Mouse (Mus musculus): ENCODE measurements at regions not wholly inside any gene's neighbourhood (a gene's known extent, or its start where the extent isn't known, plus 50 kb on each side); places are given as distances from the start of the nearest gene placed in this dataset.

DNA sequence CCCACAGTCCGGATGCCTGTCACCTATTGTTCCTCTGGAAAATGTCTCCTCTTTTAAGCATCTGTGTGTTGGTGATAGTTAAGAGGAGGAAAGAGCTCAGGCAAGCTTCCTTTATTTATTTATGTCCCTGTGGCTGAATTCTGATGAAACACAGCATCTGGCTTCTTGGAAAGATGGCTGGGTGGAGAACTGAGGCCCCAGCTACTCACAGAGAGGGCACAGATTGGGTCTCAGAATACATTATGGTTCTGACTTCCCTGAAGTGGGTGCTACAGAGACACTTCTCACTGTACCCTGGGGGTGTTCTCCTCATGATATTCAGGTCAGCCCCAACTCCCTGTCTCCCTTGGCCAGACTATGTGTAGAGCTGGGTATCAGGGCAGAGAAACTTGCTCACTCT is 408.3 kb downstream of the Rps24 start:
- Histone ChIP-seq H3K27ac (ENCODE audit: insufficient read depth, low read depth, low read length, poor library complexity, severe bottlenecking) (no peak overlapping the region), H3K9ac (ENCODE audit: insufficient read depth, low read depth, low read length, poor library complexity, severe bottlenecking) (no peak overlapping the region), H3K36me3 (ENCODE audit: control insufficient read depth, insufficient read depth, low read length, poor library complexity, severe bottlenecking) (no peaks in the 10 kb centered on the region), H3K9me3 (ENCODE audit: control insufficient read depth, insufficient read depth, low read depth, low read length) (no peaks in the 10 kb centered on the region), H3K4me1 (ENCODE audit: control insufficient read depth in 2 of 2, insufficient read depth in 2 of 2, low read length in 2 of 2, poor library complexity in 1 of 2) (no peaks in the 10 kb centered on the region), H3K4me3 (ENCODE audit: insufficient read depth in 1 of 2, low read depth in 1 of 2, low read length in 2 of 2, poor library complexity in 1 of 2, severe bottlenecking in 1 of 2) (no peak overlapping the region)
- TF ChIP-seq ZC3H11A (IDR thresholded peaks at IDR 0.05; ENCODE audit: borderline replicate concordance, low read depth, low read length) (no peak), MAFK (IDR thresholded peaks at IDR 0.05; ENCODE audit: insufficient read depth, low read depth, low read length) (no peak), ZNF384 (IDR thresholded peaks at IDR 0.05; ENCODE audit: low read depth, low read length) (no peak)
- DNase-seq (ENCODE audit: low read depth, low spot score), result no peak
- in situ Hi-C loops (cut with MboI; ENCODE audit: low sequenced_read_pairs in 2 of 2, unreplicated experiment in 2 of 2), result no loop called here

DNA sequence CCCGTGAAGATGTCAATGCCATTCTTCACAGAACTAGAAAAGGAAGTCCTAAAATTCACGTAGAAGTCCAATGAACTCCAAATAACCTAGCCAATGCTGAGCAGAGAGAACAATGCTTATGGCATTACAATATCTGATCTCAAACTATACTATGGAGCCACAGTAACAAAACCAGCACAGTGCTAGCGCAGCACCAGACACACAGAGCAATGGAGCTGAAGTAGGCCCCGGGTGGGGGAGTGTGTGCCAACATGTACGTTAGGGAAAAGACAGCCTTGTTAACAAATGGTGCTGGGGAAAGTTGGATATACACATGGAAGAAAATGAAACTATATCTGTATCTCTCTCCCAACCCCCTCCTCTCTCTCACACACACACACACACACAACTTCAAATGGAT is 409.8 kb downstream of the Rps24 start:
- H3K27ac ChIP-seq (ENCODE audit: insufficient read depth, low read depth, low read length, poor library complexity, severe bottlenecking), result no peak overlapping the region
- in situ Hi-C loops (cut with MboI; ENCODE audit: low sequenced_read_pairs in 2 of 2, unreplicated experiment in 2 of 2), result no loop called here
- DNase-seq (ENCODE audit: low read depth, low spot score), result no peak
- H3K9me3 ChIP-seq (ENCODE audit: control insufficient read depth, insufficient read depth, low read depth, low read length), result no peaks in the 10 kb centered on the region
- H3K36me3 ChIP-seq (ENCODE audit: control insufficient read depth, insufficient read depth, low read length, poor library complexity, severe bottlenecking), result no peaks in the 10 kb centered on the region
- H3K4me1 ChIP-seq (ENCODE audit: control insufficient read depth in 2 of 2, insufficient read depth in 2 of 2, low read length in 2 of 2, poor library complexity in 1 of 2), result no peaks in the 10 kb centered on the region
- H3K9ac ChIP-seq (ENCODE audit: insufficient read depth, low read depth, low read length, poor library complexity, severe bottlenecking), result no peak overlapping the region
- no peak for TF ChIP-seq ZNF384 (IDR thresholded peaks at IDR 0.05; ENCODE audit: low read depth, low read length)
- TF ChIP-seq MAFK (IDR thresholded peaks at IDR 0.05; ENCODE audit: insufficient read depth, low read depth, low read length), result no peak
- no peak for TF ChIP-seq ZC3H11A (IDR thresholded peaks at IDR 0.05; ENCODE audit: borderline replicate concordance, low read depth, low read length)
- TF ChIP-seq CHD2 (IDR thresholded peaks at IDR 0.05; ENCODE audit: low read depth, low read length), result no peak
- TF ChIP-seq HCFC1 (IDR thresholded peaks at IDR 0.05; ENCODE audit: borderline replicate concordance, insufficient read depth, low read length), result no peak
- no peak overlapping the region for H3K4me3 ChIP-seq (ENCODE audit: insufficient read depth in 1 of 2, low read depth in 1 of 2, low read length in 2 of 2, poor library complexity in 1 of 2, severe bottlenecking in 1 of 2)

DNA sequence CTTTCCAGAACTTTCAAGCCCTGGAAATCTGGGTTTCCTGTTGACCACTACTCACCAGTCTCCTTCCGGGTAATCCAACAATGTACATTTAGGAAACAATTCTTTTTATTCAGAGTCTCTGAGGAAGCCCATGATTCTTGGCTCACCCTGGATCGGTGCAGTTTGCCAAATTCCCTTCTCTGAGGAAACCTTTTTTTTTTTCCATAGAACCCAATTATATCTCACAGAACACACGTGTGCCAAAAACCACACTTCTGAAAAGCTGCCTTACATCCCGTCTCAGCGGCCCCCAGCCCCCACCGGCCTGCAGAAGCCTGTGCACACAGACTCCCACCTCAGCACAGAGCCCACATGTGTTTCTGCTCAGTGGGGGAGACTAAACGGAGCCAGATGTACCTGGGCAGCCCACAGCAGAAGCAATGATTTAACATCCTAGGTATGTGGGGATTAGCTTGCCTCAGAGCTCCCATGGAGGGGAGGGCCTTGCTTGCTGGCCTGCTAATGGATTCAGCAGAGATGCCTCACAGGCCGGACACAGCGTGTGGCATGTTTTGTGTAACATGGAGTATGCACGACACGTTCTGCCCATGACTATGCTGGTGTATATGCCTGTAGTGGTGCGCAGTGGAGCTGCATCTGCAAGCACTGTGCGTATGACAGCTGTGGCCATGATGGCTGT is 413.7 kb downstream of the Rps24 start:
- TF ChIP-seq ZNF384 (IDR thresholded peaks at IDR 0.05; ENCODE audit: low read depth, low read length) (no peak), HCFC1 (IDR thresholded peaks at IDR 0.05; ENCODE audit: borderline replicate concordance, insufficient read depth, low read length) (no peak), MAFK (IDR thresholded peaks at IDR 0.05; ENCODE audit: insufficient read depth, low read depth, low read length) (no peak), CHD2 (IDR thresholded peaks at IDR 0.05; ENCODE audit: low read depth, low read length) (no peak), ZC3H11A (IDR thresholded peaks at IDR 0.05; ENCODE audit: borderline replicate concordance, low read depth, low read length) (no peak)
- no peak overlapping the region for H3K27ac ChIP-seq (ENCODE audit: insufficient read depth, low read depth, low read length, poor library complexity, severe bottlenecking)

GRCm38 (mm10) chr14:24901726-24902125 is 414.8 kb downstream of the Rps24 start:
- no peak for DNase-seq (ENCODE audit: low read depth, low spot score)
- Histone ChIP-seq H3K4me1 (ENCODE audit: control insufficient read depth in 2 of 2, insufficient read depth in 2 of 2, low read length in 2 of 2, poor library complexity in 1 of 2) (no peaks in the 10 kb centered on the region), H3K4me3 (ENCODE audit: insufficient read depth in 1 of 2, low read depth in 1 of 2, low read length in 2 of 2, poor library complexity in 1 of 2, severe bottlenecking in 1 of 2) (no peak overlapping the region), H3K9me3 (ENCODE audit: control insufficient read depth, insufficient read depth, low read depth, low read length) (no peaks in the 10 kb centered on the region), H3K36me3 (ENCODE audit: control insufficient read depth, insufficient read depth, low read length, poor library complexity, severe bottlenecking) (no peaks in the 10 kb centered on the region), H3K27ac (ENCODE audit: insufficient read depth, low read depth, low read length, poor library complexity, severe bottlenecking) (no peak overlapping the region), H3K9ac (ENCODE audit: insufficient read depth, low read depth, low read length, poor library complexity, severe bottlenecking) (no peak overlapping the region)
- in situ Hi-C loops (cut with MboI; ENCODE audit: low sequenced_read_pairs in 2 of 2, unreplicated experiment in 2 of 2), result no loop called here
- TF ChIP-seq ZNF384 (IDR thresholded peaks at IDR 0.05; ENCODE audit: low read depth, low read length) (no peak), MAFK (IDR thresholded peaks at IDR 0.05; ENCODE audit: insufficient read depth, low read depth, low read length) (no peak), ZC3H11A (IDR thresholded peaks at IDR 0.05; ENCODE audit: borderline replicate concordance, low read depth, low read length) (no peak), HCFC1 (IDR thresholded peaks at IDR 0.05; ENCODE audit: borderline replicate concordance, insufficient read depth, low read length) (no peak), CHD2 (IDR thresholded peaks at IDR 0.05; ENCODE audit: low read depth, low read length) (no peak)

More for the DNA sequence above, 413.7 kb downstream of the Rps24 start:
- H3K9me3 ChIP-seq (ENCODE audit: control insufficient read depth, insufficient read depth, low read depth, low read length), result no peaks in the 10 kb centered on the region
- no peak for DNase-seq (ENCODE audit: low read depth, low spot score)
- in situ Hi-C loops (cut with MboI; ENCODE audit: low sequenced_read_pairs in 2 of 2, unreplicated experiment in 2 of 2), result no loop called here
- H3K36me3 ChIP-seq (ENCODE audit: control insufficient read depth, insufficient read depth, low read length, poor library complexity, severe bottlenecking), result no peaks in the 10 kb centered on the region
- H3K4me1 ChIP-seq (ENCODE audit: control insufficient read depth in 2 of 2, insufficient read depth in 2 of 2, low read length in 2 of 2, poor library complexity in 1 of 2), result no peaks in the 10 kb centered on the region
- no peak overlapping the region for H3K9ac ChIP-seq (ENCODE audit: insufficient read depth, low read depth, low read length, poor library complexity, severe bottlenecking)
- H3K4me3 ChIP-seq (ENCODE audit: insufficient read depth in 1 of 2, low read depth in 1 of 2, low read length in 2 of 2, poor library complexity in 1 of 2, severe bottlenecking in 1 of 2), result no peak overlapping the region

DNA sequence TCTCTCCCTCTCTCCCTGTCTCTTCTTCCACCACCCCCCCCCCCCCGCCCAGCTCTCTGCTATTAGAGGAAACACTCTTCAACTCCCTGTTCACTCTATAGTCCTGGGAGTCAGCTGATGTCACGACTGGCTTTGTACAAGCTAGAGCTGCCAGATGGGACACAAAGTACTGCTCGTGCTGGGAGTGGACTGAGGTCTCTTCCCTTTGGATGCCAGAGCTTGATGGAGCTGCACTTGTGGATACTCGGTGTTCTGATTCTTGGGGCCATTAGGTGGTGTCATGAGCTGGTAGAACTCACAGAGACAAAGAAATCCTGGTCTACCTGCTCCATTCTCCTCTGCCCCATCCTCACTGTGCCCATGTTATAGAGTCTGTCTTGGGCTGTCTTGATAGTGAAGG is 415.9 kb downstream of the Rps24 start:
- DNase-seq (ENCODE audit: low read depth, low spot score), result no peak
- in situ Hi-C loops (cut with MboI; ENCODE audit: low sequenced_read_pairs in 2 of 2, unreplicated experiment in 2 of 2), result no loop called here
- Histone ChIP-seq H3K36me3 (ENCODE audit: control insufficient read depth, insufficient read depth, low read length, poor library complexity, severe bottlenecking) (no peaks in the 10 kb centered on the region), H3K9ac (ENCODE audit: insufficient read depth, low read depth, low read length, poor library complexity, severe bottlenecking) (no peak overlapping the region), H3K4me1 (ENCODE audit: control insufficient read depth in 2 of 2, insufficient read depth in 2 of 2, low read length in 2 of 2, poor library complexity in 1 of 2) (no peaks in the 10 kb centered on the region), H3K27ac (ENCODE audit: insufficient read depth, low read depth, low read length, poor library complexity, severe bottlenecking) (no peak overlapping the region), H3K4me3 (ENCODE audit: insufficient read depth in 1 of 2, low read depth in 1 of 2, low read length in 2 of 2, poor library complexity in 1 of 2, severe bottlenecking in 1 of 2) (no peak overlapping the region), H3K9me3 (ENCODE audit: control insufficient read depth, insufficient read depth, low read depth, low read length) (no peaks in the 10 kb centered on the region)
- TF ChIP-seq ZNF384 (IDR thresholded peaks at IDR 0.05; ENCODE audit: low read depth, low read length) (no peak), HCFC1 (IDR thresholded peaks at IDR 0.05; ENCODE audit: borderline replicate concordance, insufficient read depth, low read length) (no peak), MAFK (IDR thresholded peaks at IDR 0.05; ENCODE audit: insufficient read depth, low read depth, low read length) (no peak), ZC3H11A (IDR thresholded peaks at IDR 0.05; ENCODE audit: borderline replicate concordance, low read depth, low read length) (no peak)
